Mouse (Mus musculus): Measurements from ENCODE around the gene Amer3.
"Not testable (repeated sequence)": the region's sequence is repeated elsewhere in the genome, so short reads cannot be mapped to it uniquely, and the experiment has no call there.

DNA sequence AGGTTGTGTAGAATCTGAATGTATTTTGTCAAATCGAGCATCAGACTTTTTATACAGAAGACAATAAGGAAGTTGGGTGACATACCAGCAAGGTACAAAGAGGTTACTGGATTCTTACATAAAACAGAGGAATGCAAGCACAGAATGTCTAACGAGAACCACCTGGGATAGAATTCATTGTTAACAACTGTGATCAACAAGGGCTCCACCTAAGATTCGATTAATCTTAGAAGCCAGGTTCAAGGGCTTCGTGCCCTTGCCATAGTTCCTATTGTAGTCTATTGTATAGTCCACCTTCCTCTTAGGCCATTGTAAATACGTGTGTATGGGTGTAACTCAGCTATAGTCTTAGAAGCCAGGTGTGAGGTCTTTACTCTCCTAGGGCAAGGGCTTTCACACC, 41.3 kb downstream of the Amer3 start:
- not testable (repeated sequence) for TF ChIP-seq CTCF (IDR thresholded peaks at IDR 0.05; ENCODE audit: borderline replicate concordance, insufficient read depth, low read length); POLR2A (IDR thresholded peaks at IDR 0.05; ENCODE audit: low read depth, low read length)

All from embryonic fibroblast, embryonic 13.5 days (primary cell).